Mouse (Mus musculus) embryo, embryonic 9.5 days (tissue): Measurements from ENCODE around the gene Colca2.

Experiments
- DNase-seq: peaks from one replicate; pipeline ENCODE4 v3.0.0-alpha.2; 2017; ENCODE audit errors: extremely low spot score

Colca2 gene

GRCm38 (mm10) chr9:51272102-51272501 lies 6.3 kb downstream of the Colca2 start:
- DNase-seq = no peak

GRCm38 (mm10) chr9:51271073-51271472 lies 7.3 kb downstream of the Colca2 start:
- no peak for DNase-seq

- no peak for DNase-seq
These were observed 9.5 kb downstream of the Colca2 start for GRCm38 (mm10) chr9:51268852-51269251.

- DNase-seq = no peak
These were observed 19.9 kb downstream of the Colca2 start for GRCm38 (mm10) chr9:51258426-51258825.

GRCm38 (mm10) chr9:51256780-51257502 lies 21.4 kb downstream of the Colca2 start:
- DNase-seq = no peak

GRCm38 (mm10) chr9:51238741-51239385 lies 39.5 kb downstream of the Colca2 start:
- no peak for DNase-seq

- DNase-seq = no peak
These were observed 46.2 kb downstream of the Colca2 start for GRCm38 (mm10) chr9:51232163-51232562.

- no peak for DNase-seq
These were observed 47.5 kb downstream of the Colca2 start for GRCm38 (mm10) chr9:51230701-51231389.

- no peak for DNase-seq
These were observed 52.7 kb downstream of the Colca2 start for GRCm38 (mm10) chr9:51225636-51226166.
